Mouse (Mus musculus) liver, postnatal 0 days (tissue): ENCODE results near the gene Pla2r1. TPM values are rescaled to one million over a fixed set of nuclear protein-coding genes. Genes with fewer than 3 reads are reported as not detected.

Experiments used
- ATAC-seq: fragments of 200-750 bp; cut with Nextera tagmentation; 2 replicates; pipeline ENCODE4 v1.8.0; 2017; ENCODE audit warnings: mild to moderate bottlenecking, moderate library complexity
- DNase-seq: peaks from one replicate; pipeline ENCODE4 v3.0.0-alpha.2; 2016
- H3K27ac ChIP-seq: fragments of 300-500 bp; sonication (generic); 2 replicates; pipeline ENCODE4 v1.5.1; 2014; ENCODE audit warnings: antibody characterized with exemption, moderate library complexity, mild to moderate bottlenecking, low read depth
- H3K27me3 ChIP-seq: fragments of 300-500 bp; sonication (generic); 2 replicates; pipeline ENCODE4 v1.6.1; 2014; ENCODE audit warnings: low read length, control low read depth, mixed read lengths; ENCODE audit not compliant: insufficient read depth
- H3K36me3 ChIP-seq: fragments of 300-500 bp; sonication (generic); replicated peaks from 2 replicates; pipeline ENCODE4 v1.6.1; 2014; ENCODE audit warnings: mild to moderate bottlenecking, control low read depth, low read length, moderate library complexity, mixed read lengths; ENCODE audit not compliant: insufficient read depth
- H3K4me1 ChIP-seq: fragments of 300-500 bp; sonication (generic); 2 replicates; pipeline ENCODE4 v1.6.1; 2014; ENCODE audit warnings: antibody characterized with exemption, mild to moderate bottlenecking, control low read depth; ENCODE audit not compliant: insufficient read depth
- H3K4me2 ChIP-seq: fragments of 300-500 bp; sonication (generic); 2 replicates; pipeline ENCODE4 v1.6.1; 2014; ENCODE audit warnings: low read depth, mild to moderate bottlenecking, low read length, moderate library complexity, mixed read lengths
- H3K4me3 ChIP-seq: fragments of 300-500 bp; sonication (generic); 2 replicates; pipeline ENCODE4 v1.5.1; 2014; ENCODE audit warnings: low read depth, low read length
- H3K9ac ChIP-seq: fragments of 300-500 bp; sonication (generic); replicated peaks from 2 replicates; pipeline ENCODE4 v1.6.1; 2014; ENCODE audit warnings: mild to moderate bottlenecking, moderate library complexity
- H3K9me3 ChIP-seq: fragments of 300-500 bp; sonication (generic); 2 replicates; pipeline ENCODE4 v1.6.1; 2016; ENCODE audit warnings: mild to moderate bottlenecking, control low read depth, low read length, mixed read lengths
- CTCF ChIP-seq: sonication (generic); IDR thresholded peaks from 2 replicates; pipeline ENCODE4 v1.5.1; 2016; ENCODE audit warnings: antibody characterized with exemption, low read depth
- EP300 ChIP-seq: IDR thresholded peaks from 2 replicates; pipeline ENCODE4 v1.6.1; 2016; ENCODE audit warnings: antibody characterized with exemption, low read depth, mild to moderate bottlenecking
- WGBS: fragments of 180-500 bp; shearing (Covaris S2); extraction: QIAGEN DNeasy Blood & Tissue Kit; methylation state at CpG from one replicate; pipeline ENCODE4 v1.1.7; 2014; ENCODE audit not compliant: insufficient replicate concordance; 5-methylcytosine and 5-hydroxymethylcytosine counted together
- polyA plus RNA-seq: library from polyadenylated mRNA; unstranded; fragments of >200 nt; fragmentation: Nextera tagmentation; extraction: Ambion mirVana; gene quantifications from 2 replicates; pipeline ENCODE4 v1.2.1, GENCODE M21; 2015

Pla2r1 gene
- polyA plus RNA-seq, 1 experiment from 2014 or later = 0.35 TPM

DNA sequence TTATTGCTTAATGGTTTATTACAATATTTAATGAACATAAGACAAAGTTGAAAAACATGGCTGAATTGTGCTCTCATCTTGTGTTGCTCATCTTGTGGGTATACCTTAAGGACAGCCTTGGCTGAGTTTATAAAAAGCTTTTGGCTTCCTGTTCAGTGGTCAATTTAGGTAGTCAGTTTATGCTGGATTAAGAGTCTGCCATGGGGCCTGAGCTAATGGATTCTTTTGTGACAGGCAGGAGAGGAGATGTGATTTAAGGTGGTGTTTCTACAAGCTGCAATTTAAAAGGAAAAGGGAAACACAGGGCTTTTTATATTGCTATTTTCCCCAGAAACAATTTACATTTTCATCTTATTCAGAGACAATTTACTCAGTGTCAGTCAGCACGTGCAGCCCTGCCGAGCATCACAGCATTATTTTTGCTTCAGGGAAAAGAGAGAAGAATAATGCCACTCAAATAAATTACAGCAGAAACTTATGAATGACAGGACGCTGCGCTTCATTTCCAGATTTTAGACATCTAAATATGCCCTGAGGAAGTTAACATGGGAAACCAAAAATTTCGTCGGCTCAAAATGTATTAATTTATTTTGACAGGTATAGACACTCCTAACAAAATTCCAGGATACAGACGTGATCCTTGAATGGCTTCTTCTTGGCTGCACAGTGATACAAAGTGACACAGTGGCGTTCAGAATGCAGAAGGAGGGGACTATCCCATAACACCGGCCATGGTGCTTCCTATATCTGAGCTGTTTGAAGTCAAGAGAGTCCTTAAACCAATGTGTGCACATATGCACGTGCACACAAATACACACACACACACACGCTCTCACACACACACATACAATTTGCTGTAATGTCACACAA lies 84.0 kb downstream of the Pla2r1 start:
- TF ChIP-seq CTCF (no peak), EP300 (no peak)
- no peaks in the 10 kb centered on the region for H3K27me3 ChIP-seq
- no peak overlapping the region for H3K27ac ChIP-seq
- WGBS = 77% methylated on average over 11 of the region's 11 CpGs
- H3K4me2 ChIP-seq = no peak overlapping the region
- H3K4me3 ChIP-seq = no peak overlapping the region
- no peak overlapping the region for H3K9ac ChIP-seq
- ATAC-seq = no peak
- H3K9me3 ChIP-seq = no peaks in the 10 kb centered on the region
- no peak for DNase-seq
- no peaks in the 10 kb centered on the region for H3K36me3 ChIP-seq
- H3K4me1 ChIP-seq = no peaks in the 10 kb centered on the region

GRCm38 (mm10) chr2:60452376-60452775 lies 100.7 kb downstream of the Pla2r1 start:
- TF ChIP-seq CTCF = no peak
- no peak for TF ChIP-seq EP300
- Histone ChIP-seq H3K4me1 (no peaks in the 10 kb centered on the region), H3K9me3 (no peaks in the 10 kb centered on the region), H3K27me3 (no peaks in the 10 kb centered on the region), H3K9ac (no peak overlapping the region), H3K4me2 (no peak overlapping the region), H3K4me3 (no peak overlapping the region), H3K27ac (no peak overlapping the region), H3K36me3 (no peaks in the 10 kb centered on the region)
- no peak for ATAC-seq
- no peak for DNase-seq
- 82% methylated on average over 7 of the region's 7 CpGs for WGBS

DNA sequence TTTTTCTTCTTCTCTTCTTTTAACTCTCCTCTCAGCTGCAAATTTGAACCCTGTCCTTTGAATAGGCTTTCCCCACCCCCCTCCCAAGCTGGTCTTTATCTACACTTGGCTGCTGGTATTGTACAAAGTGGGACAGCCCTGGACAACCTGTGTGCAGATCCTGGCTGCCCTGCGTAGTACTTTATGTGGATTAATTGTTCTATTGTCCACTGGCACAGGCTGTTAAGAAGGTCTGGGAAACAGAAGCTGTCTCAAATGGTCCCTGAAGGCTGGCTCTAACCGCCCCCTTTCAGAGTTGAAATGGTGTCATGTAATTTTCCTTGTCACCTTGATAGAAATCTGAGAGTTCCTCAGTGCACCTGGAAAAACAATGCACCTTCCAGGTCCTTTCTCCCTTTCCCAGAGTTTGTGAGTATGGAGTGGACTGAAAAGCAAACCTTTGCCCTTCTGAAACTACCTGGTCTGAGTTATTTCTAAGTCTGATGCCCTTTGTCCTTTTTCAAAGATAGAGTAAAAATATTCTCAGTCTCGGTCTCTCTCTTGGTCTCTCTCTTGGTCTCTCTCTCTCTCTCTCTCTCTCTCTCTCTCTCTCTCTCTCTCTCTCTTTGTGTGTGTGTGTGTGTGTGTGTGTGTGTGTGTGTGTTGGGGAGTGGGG lies 101.9 kb downstream of the Pla2r1 start:
- Histone ChIP-seq H3K27ac (no peak overlapping the region), H3K9ac (no peak overlapping the region), H3K36me3 (no peaks in the 10 kb centered on the region), H3K4me2 (no peak overlapping the region), H3K4me3 (no peak overlapping the region), H3K4me1 (no peaks in the 10 kb centered on the region), H3K27me3 (no peaks in the 10 kb centered on the region), H3K9me3 (no peaks in the 10 kb centered on the region)
- TF ChIP-seq CTCF (no peak), EP300 (no peak)
- 71% methylated on average over 3 of the region's 3 CpGs for WGBS
- no peak for DNase-seq
- ATAC-seq = no peak

DNA sequence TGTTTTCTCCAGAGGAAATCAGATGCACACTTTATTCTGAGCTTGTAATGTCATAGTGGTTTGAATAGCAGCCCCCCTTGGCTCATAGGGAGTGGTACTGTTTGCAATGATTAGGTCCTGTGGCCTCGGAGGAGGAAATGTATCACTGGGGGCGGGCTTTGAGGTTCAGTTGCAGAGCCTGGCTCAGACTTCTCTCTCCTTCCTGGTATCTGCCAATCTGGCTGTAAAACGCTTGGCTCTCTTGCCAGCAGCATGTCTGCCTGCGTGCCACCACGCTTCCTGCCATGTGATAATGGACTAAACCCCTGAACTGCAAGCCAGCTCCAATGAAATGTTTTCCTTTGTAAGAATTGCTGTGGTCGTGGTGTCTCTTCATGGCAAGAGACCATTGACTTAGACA lies 103.4 kb downstream of the Pla2r1 start:
- no peak overlapping the region for H3K27ac ChIP-seq
- ATAC-seq = no peak
- H3K4me3 ChIP-seq = no peak overlapping the region
- no peaks in the 10 kb centered on the region for H3K9me3 ChIP-seq
- H3K27me3 ChIP-seq = no peaks in the 10 kb centered on the region
- 38% methylated on average over 6 of the region's 6 CpGs for WGBS
- TF ChIP-seq EP300 (no peak), CTCF (no peak)
- H3K4me2 ChIP-seq = no peak overlapping the region
- H3K36me3 ChIP-seq = no peaks in the 10 kb centered on the region
- no peak for DNase-seq
- no peak overlapping the region for H3K9ac ChIP-seq
- no peaks in the 10 kb centered on the region for H3K4me1 ChIP-seq

GRCm38 (mm10) chr2:60444711-60445509 lies 108.2 kb downstream of the Pla2r1 start:
- Histone ChIP-seq H3K4me3 (no peak overlapping the region), H3K4me2 (no peak overlapping the region), H3K27me3 (no peaks in the 10 kb centered on the region), H3K27ac (no peak overlapping the region), H3K9ac (no peak overlapping the region), H3K4me1 (no peaks in the 10 kb centered on the region), H3K36me3 (no peaks in the 10 kb centered on the region), H3K9me3 (no peaks in the 10 kb centered on the region)
- TF ChIP-seq CTCF (no peak), EP300 (no peak)
- no peak for DNase-seq
- 74% methylated on average over 9 of the region's 9 CpGs for WGBS
- ATAC-seq = no peak

GRCm38 (mm10) chr2:60443279-60443678 lies 109.8 kb downstream of the Pla2r1 start:
- H3K27ac ChIP-seq = no peak overlapping the region
- no peaks in the 10 kb centered on the region for H3K9me3 ChIP-seq
- H3K27me3 ChIP-seq = no peaks in the 10 kb centered on the region
- WGBS = 81% methylated on average over 7 of the region's 7 CpGs
- H3K4me1 ChIP-seq = no peaks in the 10 kb centered on the region
- H3K9ac ChIP-seq = no peak overlapping the region
- ATAC-seq (no peak), DNase-seq (no peak)
- no peak overlapping the region for H3K4me3 ChIP-seq
- no peaks in the 10 kb centered on the region for H3K36me3 ChIP-seq
- no peak overlapping the region for H3K4me2 ChIP-seq
- TF ChIP-seq EP300 (no peak), CTCF (0 out of 2 replicates have a peak, but pooled peaks have one; percentile 8)
